Mouse (Mus musculus) intestine, postnatal 0 days (tissue): ENCODE data around the gene Lrrc3c. TPM values are rescaled to one million over a fixed set of nuclear protein-coding genes. Genes with fewer than 3 reads are reported as not detected.

Source experiments
- ATAC-seq: fragments of 200-750 bp; cut with Nextera tagmentation; 2 replicates; pipeline ENCODE4 v1.8.0; 2017; ENCODE audit warnings: mild to moderate bottlenecking, moderate TSS enrichment, moderate library complexity
- H3K27ac ChIP-seq: fragments of 300-500 bp; sonication (generic); 2 replicates; pipeline ENCODE4 v1.5.1; 2014; ENCODE audit warnings: mild to moderate bottlenecking, low read depth, low read length, moderate library complexity
- H3K27me3 ChIP-seq: fragments of 300-500 bp; sonication (generic); replicated peaks from 2 replicates; pipeline ENCODE4 v1.6.1; 2014; ENCODE audit warnings: low read length, mixed read lengths; ENCODE audit not compliant: control insufficient read depth, insufficient read depth
- H3K36me3 ChIP-seq: fragments of 300-500 bp; sonication (generic); 2 replicates; pipeline ENCODE4 v1.6.1; 2014; ENCODE audit warnings: mild to moderate bottlenecking, moderate library complexity; ENCODE audit not compliant: control insufficient read depth, insufficient read depth
- H3K4me1 ChIP-seq: fragments of 300-500 bp; sonication (generic); replicated peaks from 2 replicates; pipeline ENCODE4 v1.6.1; 2014; ENCODE audit warnings: antibody characterized with exemption, low read length, mixed read lengths; ENCODE audit not compliant: control insufficient read depth, insufficient read depth
- H3K4me2 ChIP-seq: fragments of 300-500 bp; sonication (generic); replicated peaks from 2 replicates; pipeline ENCODE4 v1.6.1; 2014; ENCODE audit warnings: low read depth, mild to moderate bottlenecking, moderate library complexity
- H3K4me3 ChIP-seq: fragments of 300-500 bp; sonication (generic); 2 replicates; pipeline ENCODE4 v1.5.1; 2014; ENCODE audit warnings: low read depth, low read length
- H3K9ac ChIP-seq: fragments of 300-500 bp; sonication (generic); 2 replicates; pipeline ENCODE4 v1.6.1; 2014; ENCODE audit warnings: mild to moderate bottlenecking, low read depth, low read length
- H3K9me3 ChIP-seq: fragments of 300-500 bp; sonication (generic); 2 replicates; pipeline ENCODE4 v1.6.1; 2016; ENCODE audit warnings: mixed run types; ENCODE audit not compliant: control insufficient read depth
- CTCF ChIP-seq: sonication (generic); IDR thresholded peaks from 2 replicates; pipeline ENCODE4 v1.5.1; 2016; ENCODE audit warnings: low read depth, mild to moderate bottlenecking, control low read depth, antibody characterized with exemption, moderate library complexity
- WGBS: fragments of 180-500 bp; shearing (Covaris S2); extraction: QIAGEN DNeasy Blood & Tissue Kit; methylation state at CpG from one replicate; pipeline ENCODE4 v1.1.7; 2014; 5-methylcytosine and 5-hydroxymethylcytosine counted together
- polyA plus RNA-seq: library from polyadenylated mRNA; unstranded; fragments of >200 nt; fragmentation: Nextera tagmentation; extraction: Ambion mirVana; gene quantifications from 2 replicates; pipeline ENCODE4 v1.2.1, GENCODE M21; 2015

Gene Lrrc3c
- polyA plus RNA-seq, 1 experiment from 2014 or later = not detected

DNA sequence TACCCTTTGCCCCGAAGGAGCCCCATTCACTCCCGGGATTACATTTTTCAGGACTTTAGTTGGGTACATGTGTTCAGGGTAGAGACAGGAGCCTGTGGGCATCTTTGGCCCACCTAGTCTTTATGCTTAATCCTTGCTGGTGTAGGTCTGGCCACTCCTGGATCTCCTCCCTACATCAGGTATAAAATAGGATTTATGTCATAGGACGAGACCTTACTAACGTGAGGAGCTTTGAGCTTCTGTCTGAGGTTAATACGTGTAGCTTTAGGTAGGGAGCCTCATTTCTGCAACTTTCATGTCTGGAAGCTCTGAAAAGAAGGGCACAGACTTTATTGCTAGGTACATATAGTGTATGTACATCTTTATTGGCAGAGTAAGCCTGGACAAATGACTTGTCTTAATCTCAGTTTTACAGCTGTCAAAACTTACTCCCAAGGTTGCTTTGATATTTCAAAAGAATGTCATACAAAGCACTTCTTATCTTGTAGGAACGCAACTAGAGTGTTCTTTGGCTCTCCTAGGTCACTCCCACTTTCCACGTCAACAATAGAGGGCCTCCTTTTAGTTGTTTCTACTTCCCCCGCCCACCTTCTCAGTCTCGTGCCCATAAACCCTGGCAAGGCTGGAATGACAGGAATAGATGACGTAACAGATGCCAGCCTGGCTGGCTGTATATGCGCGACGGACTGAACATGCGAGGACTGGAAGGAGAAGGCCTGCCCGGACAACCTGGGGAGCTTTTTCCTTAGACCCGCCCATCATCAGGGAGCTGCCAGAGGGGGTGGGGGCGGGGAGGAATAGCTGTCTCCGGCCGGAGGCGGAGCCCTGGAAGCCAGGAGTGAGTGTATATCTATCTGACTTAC, 10.2 kb upstream of the Lrrc3c start:
- H3K4me3 ChIP-seq = peak overlapping the region; percentile 93
- peak; percentile 83 for ATAC-seq
- WGBS = 5% methylated on average over 20 of the region's 20 CpGs
- H3K36me3 ChIP-seq = peaks cover 7% of the 10 kb centered on the region
- peak overlapping the region; percentile 91 for H3K27ac ChIP-seq
- H3K27me3 ChIP-seq = no peaks in the 10 kb centered on the region
- TF ChIP-seq CTCF = no peak
- no peak overlapping the region for H3K9ac ChIP-seq
- 0 out of 2 replicates have a peak, but pooled peaks cover 3% of the 10 kb centered on the region for H3K4me1 ChIP-seq
- H3K9me3 ChIP-seq = no peaks in the 10 kb centered on the region
- H3K4me2 ChIP-seq = peak overlapping the region; percentile 84

- peak overlapping the region; percentile 91 for H3K27ac ChIP-seq
- no peaks in the 10 kb centered on the region for H3K27me3 ChIP-seq
- TF ChIP-seq CTCF = no peak
- peak overlapping the region; percentile 84 for H3K4me2 ChIP-seq
- 0 out of 2 replicates have a peak overlapping the region, but pooled peaks have one; percentile 24 for H3K4me3 ChIP-seq
- no peaks in the 10 kb centered on the region for H3K4me1 ChIP-seq
- no peak overlapping the region for H3K9ac ChIP-seq
- ATAC-seq = peak; percentile 25; the same call in 1 of the 2 replicates
- H3K36me3 ChIP-seq = no peaks in the 10 kb centered on the region
- no peaks in the 10 kb centered on the region for H3K9me3 ChIP-seq
- 39% methylated on average over 6 of the region's 6 CpGs for WGBS
Observed at GRCm38 (mm10) chr11:98588833-98589281, 9.2 kb upstream of the Lrrc3c start.

GRCm38 (mm10) chr11:98589306-98589705, 8.8 kb upstream of the Lrrc3c start:
- Histone ChIP-seq H3K4me2 (no peak overlapping the region), H3K4me3 (no peak overlapping the region), H3K9me3 (no peaks in the 10 kb centered on the region), H3K27me3 (no peaks in the 10 kb centered on the region), H3K4me1 (no peaks in the 10 kb centered on the region), H3K27ac (peak overlapping the region; percentile 91), H3K36me3 (no peaks in the 10 kb centered on the region), H3K9ac (no peak overlapping the region)
- no peak for TF ChIP-seq CTCF
- WGBS = 55% methylated on average over 8 of the region's 8 CpGs
- no peak for ATAC-seq

DNA sequence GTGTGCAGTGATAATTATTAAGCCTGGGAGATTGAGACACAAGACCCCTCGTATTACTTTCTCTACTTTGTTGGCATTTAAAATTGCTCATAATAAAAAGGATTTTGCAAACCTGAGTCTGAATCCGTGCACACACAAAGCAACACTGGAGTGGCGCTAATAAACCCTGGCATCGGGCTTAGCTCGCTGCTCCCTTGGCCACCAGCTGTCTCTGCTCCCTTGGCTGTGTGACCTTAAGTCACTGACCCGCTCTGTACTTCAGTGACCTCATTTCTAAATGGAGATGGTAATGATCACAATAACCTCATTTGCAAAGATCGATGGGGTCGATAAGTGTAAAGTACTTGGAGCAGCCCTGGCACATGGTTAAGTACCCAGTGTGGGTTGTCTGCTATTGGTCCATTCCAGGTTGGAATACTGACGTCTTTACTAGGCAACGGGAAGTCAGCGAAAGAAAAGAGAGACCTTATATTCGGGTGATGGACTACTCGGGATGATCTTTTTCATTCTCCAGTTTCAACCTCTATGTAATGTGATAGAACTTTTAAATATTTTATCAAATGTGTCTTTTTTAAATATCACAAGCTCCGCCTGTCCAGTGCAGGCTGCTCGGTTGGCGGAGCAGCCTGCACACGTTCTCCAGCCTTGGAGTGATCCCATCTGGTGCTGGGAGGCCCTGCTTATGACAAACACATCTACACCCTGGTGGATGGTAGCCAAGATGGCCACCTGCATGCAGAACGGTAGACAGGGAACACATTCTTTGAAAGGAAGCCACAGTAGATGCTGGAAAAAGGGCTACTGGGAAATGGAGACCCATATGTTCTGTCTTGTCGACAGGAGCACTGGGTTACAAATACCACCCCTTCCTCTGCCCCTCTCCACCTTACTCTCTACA, 7.3 kb upstream of the Lrrc3c start:
- H3K27me3 ChIP-seq = no peaks in the 10 kb centered on the region
- no peak overlapping the region for H3K9ac ChIP-seq
- H3K36me3 ChIP-seq = no peaks in the 10 kb centered on the region
- TF ChIP-seq CTCF = no peak
- no peak overlapping the region for H3K4me3 ChIP-seq
- no peaks in the 10 kb centered on the region for H3K9me3 ChIP-seq
- H3K4me1 ChIP-seq = no peaks in the 10 kb centered on the region
- H3K4me2 ChIP-seq = no peak overlapping the region
- no peak overlapping the region for H3K27ac ChIP-seq
- ATAC-seq = no peak
- 63% methylated on average over 19 of the region's 19 CpGs for WGBS

- H3K27me3 ChIP-seq = peaks cover 11% of the 10 kb centered on the region; the same call in 1 of the 2 replicates
- H3K4me3 ChIP-seq = no peak overlapping the region
- 72% methylated on average over 6 of the region's 6 CpGs for WGBS
- no peak for ATAC-seq
- H3K27ac ChIP-seq = no peak overlapping the region
- no peak for TF ChIP-seq CTCF
- H3K36me3 ChIP-seq = no peaks in the 10 kb centered on the region
- no peaks in the 10 kb centered on the region for H3K4me1 ChIP-seq
- H3K9ac ChIP-seq = no peak overlapping the region
- no peaks in the 10 kb centered on the region for H3K9me3 ChIP-seq
- no peak overlapping the region for H3K4me2 ChIP-seq
Observed at GRCm38 (mm10) chr11:98595021-98595420, 3.1 kb upstream of the Lrrc3c start.

DNA sequence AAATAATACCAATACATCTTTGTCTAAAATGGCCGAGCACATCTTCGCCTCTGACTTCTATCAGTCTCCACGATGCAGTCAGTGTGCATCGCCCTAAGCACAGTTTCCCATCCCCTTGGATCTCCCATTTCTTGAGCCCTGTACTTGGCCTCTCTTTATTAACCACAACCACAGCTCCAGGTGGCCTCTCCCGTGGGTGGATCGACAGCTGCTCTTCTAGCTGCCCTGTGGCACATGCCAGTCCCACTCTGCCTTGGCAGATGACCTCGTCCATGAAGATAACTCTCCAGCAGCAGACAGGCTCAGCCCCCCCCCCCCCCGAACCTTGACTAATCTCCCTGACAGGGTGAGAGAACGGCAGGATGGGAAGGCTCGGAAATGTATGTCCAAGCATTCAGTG, 2.6 kb upstream of the Lrrc3c start:
- no peak for TF ChIP-seq CTCF
- WGBS = 79% methylated on average over 10 of the region's 10 CpGs
- no peak overlapping the region for H3K9ac ChIP-seq

More for the DNA sequence above, 2.6 kb upstream of the Lrrc3c start:
- Histone ChIP-seq H3K4me1 (no peaks in the 10 kb centered on the region), H3K27me3 (peaks cover 11% of the 10 kb centered on the region; the same call in 1 of the 2 replicates), H3K4me3 (no peak overlapping the region), H3K4me2 (no peak overlapping the region), H3K36me3 (no peaks in the 10 kb centered on the region), H3K27ac (no peak overlapping the region), H3K9me3 (no peaks in the 10 kb centered on the region)
- ATAC-seq = no peak
